Mouse (Mus musculus) midbrain, embryonic 10.5 days (tissue): ENCODE results near the gene Cyp4f18. TPM values are rescaled to one million over a fixed set of nuclear protein-coding genes. Genes with fewer than 3 reads are reported as not detected.

Experiments used
- DNase-seq: peaks from one replicate; pipeline ENCODE4 v3.0.0-alpha.2; 2017; ENCODE audit warnings: low spot score
- H3K27ac ChIP-seq: fragments of 300-500 bp; sonication (generic); replicated peaks from 2 replicates; pipeline ENCODE4 v1.5.1; 2016; ENCODE audit warnings: mild to moderate bottlenecking
- H3K27me3 ChIP-seq: fragments of 300-500 bp; sonication (generic); 2 replicates; pipeline ENCODE4 v1.6.1; 2016; ENCODE audit warnings: low read depth, mild to moderate bottlenecking; ENCODE audit not compliant: poor library complexity, severe bottlenecking
- H3K36me3 ChIP-seq: fragments of 300-500 bp; sonication (generic); 2 replicates; pipeline ENCODE4 v1.6.1; 2016; ENCODE audit warnings: mild to moderate bottlenecking, moderate library complexity
- H3K4me1 ChIP-seq: fragments of 300-500 bp; sonication (generic); 2 replicates; pipeline ENCODE4 v1.6.1; 2016
- H3K4me3 ChIP-seq: fragments of 300-500 bp; sonication (generic); 2 replicates; pipeline ENCODE4 v1.5.1; 2016; ENCODE audit warnings: mild to moderate bottlenecking, moderate library complexity
- H3K9me3 ChIP-seq: fragments of 300-500 bp; sonication (generic); replicated peaks from 2 replicates; pipeline ENCODE4 v1.6.1; 2016; ENCODE audit warnings: mild to moderate bottlenecking
- WGBS: fragments of 180-500 bp; shearing (Covaris S2); methylation state at CpG from one replicate; pipeline ENCODE4 v1.1.7; 2016; 5-methylcytosine and 5-hydroxymethylcytosine counted together
- polyA plus RNA-seq: library from polyadenylated mRNA; unstranded; fragments of >200 nt; fragmentation: Nextera tagmentation; extraction: Ambion mirVana; gene quantifications from 2 replicates; pipeline ENCODE4 v1.2.1, GENCODE M21; 2016

Cyp4f18 gene
- polyA plus RNA-seq, 1 experiment from 2014 or later = 0.32 TPM

- no peaks in the 10 kb centered on the region for H3K4me1 ChIP-seq
- 84% methylated on average over 3 of the region's 3 CpGs for WGBS
- no peak overlapping the region for H3K4me3 ChIP-seq
- H3K9me3 ChIP-seq = no peaks in the 10 kb centered on the region
- no peaks in the 10 kb centered on the region for H3K27me3 ChIP-seq
- H3K27ac ChIP-seq = no peak overlapping the region
- no peak for DNase-seq
- no peaks in the 10 kb centered on the region for H3K36me3 ChIP-seq
These were observed 3.5 kb downstream of the Cyp4f18 start for GRCm38 (mm10) chr8:72005912-72006311.

- Histone ChIP-seq H3K4me1 (no peaks in the 10 kb centered on the region), H3K36me3 (no peaks in the 10 kb centered on the region), H3K9me3 (no peaks in the 10 kb centered on the region), H3K4me3 (no peak overlapping the region), H3K27ac (no peak overlapping the region), H3K27me3 (no peaks in the 10 kb centered on the region)
- no peak for DNase-seq
These were observed 6.5 kb downstream of the Cyp4f18 start for GRCm38 (mm10) chr8:72002942-72003341.

GRCm38 (mm10) chr8:72000223-72000622 is 9.2 kb downstream of the Cyp4f18 start:
- H3K4me1 ChIP-seq = no peaks in the 10 kb centered on the region
- no peaks in the 10 kb centered on the region for H3K27me3 ChIP-seq
- no peaks in the 10 kb centered on the region for H3K36me3 ChIP-seq
- H3K27ac ChIP-seq = no peak overlapping the region
- WGBS = 65% methylated on average over 3 of the region's 3 CpGs
- no peaks in the 10 kb centered on the region for H3K9me3 ChIP-seq
- no peak for DNase-seq
- H3K4me3 ChIP-seq = no peak overlapping the region

GRCm38 (mm10) chr8:71999434-71999833 is 10.0 kb downstream of the Cyp4f18 start:
- WGBS = 93% methylated on average over 1 of the region's 1 CpGs
- Histone ChIP-seq H3K9me3 (no peaks in the 10 kb centered on the region), H3K36me3 (no peaks in the 10 kb centered on the region), H3K4me1 (no peaks in the 10 kb centered on the region), H3K4me3 (no peak overlapping the region), H3K27ac (no peak overlapping the region), H3K27me3 (no peaks in the 10 kb centered on the region)
- DNase-seq = no peak

DNA sequence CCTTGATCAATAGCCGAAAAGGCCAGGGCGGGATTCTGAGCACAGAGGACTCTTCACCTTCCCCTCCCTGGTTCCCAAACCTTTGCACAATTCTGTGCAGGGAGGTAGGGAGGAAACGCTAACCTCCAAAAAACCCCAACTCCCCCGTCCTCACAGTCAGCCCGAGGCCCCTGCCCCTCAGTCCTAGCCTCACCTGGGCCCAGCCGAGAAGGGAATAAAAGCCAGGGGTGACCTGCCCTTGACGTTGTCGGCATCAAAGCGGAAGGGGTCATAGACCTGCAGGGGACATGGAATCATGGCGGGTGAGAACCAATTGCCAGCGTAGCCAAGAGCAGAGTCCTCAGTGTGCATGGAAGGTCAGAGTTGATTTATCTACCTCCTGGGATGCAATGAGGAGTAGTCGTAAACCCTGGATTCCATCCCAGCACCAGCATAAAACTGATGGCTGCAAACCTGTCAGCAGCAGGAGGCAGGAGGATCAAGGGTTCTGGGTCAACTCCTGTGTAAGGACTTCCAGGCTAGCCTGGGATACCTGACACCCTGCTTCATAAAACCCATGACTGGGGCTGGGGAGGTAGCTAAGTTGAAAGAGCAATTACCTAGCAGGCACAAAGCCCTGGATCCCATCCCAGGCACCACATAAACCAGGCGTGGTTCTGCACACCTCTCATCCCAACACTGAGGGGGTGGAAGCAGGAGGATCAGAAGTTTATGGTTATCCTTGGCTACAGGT is 20.4 kb downstream of the Cyp4f18 start:
- H3K4me3 ChIP-seq = peak overlapping the region; percentile 57
- H3K36me3 ChIP-seq = no peaks in the 10 kb centered on the region
- H3K9me3 ChIP-seq = no peaks in the 10 kb centered on the region
- DNase-seq = no peak
- H3K4me1 ChIP-seq = peaks cover 8% of the 10 kb centered on the region
- H3K27ac ChIP-seq = peak overlapping the region; percentile 73
- WGBS = 59% methylated on average over 13 of the region's 13 CpGs
- 0 out of 2 replicates have a peak, but pooled peaks cover 4% of the 10 kb centered on the region for H3K27me3 ChIP-seq

GRCm38 (mm10) chr8:71988110-71988866 is 21.1 kb downstream of the Cyp4f18 start:
- peak; percentile 60 for DNase-seq
- no peaks in the 10 kb centered on the region for H3K9me3 ChIP-seq
- peaks cover 8% of the 10 kb centered on the region for H3K4me1 ChIP-seq
- H3K27ac ChIP-seq = peak overlapping the region; percentile 73
- H3K36me3 ChIP-seq = no peaks in the 10 kb centered on the region
- H3K4me3 ChIP-seq = peak overlapping the region; percentile 57
- WGBS = 17% methylated on average over 24 of the region's 24 CpGs
- 0 out of 2 replicates have a peak, but pooled peaks cover 4% of the 10 kb centered on the region for H3K27me3 ChIP-seq

GRCm38 (mm10) chr8:71984601-71985000 is 24.8 kb downstream of the Cyp4f18 start:
- WGBS = 68% methylated on average over 4 of the region's 4 CpGs
- Histone ChIP-seq H3K4me3 (no peak overlapping the region), H3K36me3 (no peaks in the 10 kb centered on the region), H3K4me1 (peaks cover 8% of the 10 kb centered on the region), H3K9me3 (no peaks in the 10 kb centered on the region), H3K27ac (no peak overlapping the region), H3K27me3 (0 out of 2 replicates have a peak, but pooled peaks cover 4% of the 10 kb centered on the region)
- no peak for DNase-seq

- 91% methylated on average over 4 of the region's 4 CpGs for WGBS
- no peaks in the 10 kb centered on the region for H3K36me3 ChIP-seq
- no peak for DNase-seq
- no peak overlapping the region for H3K4me3 ChIP-seq
- H3K4me1 ChIP-seq = no peaks in the 10 kb centered on the region
- no peaks in the 10 kb centered on the region for H3K27me3 ChIP-seq
- no peak overlapping the region for H3K27ac ChIP-seq
- H3K9me3 ChIP-seq = no peaks in the 10 kb centered on the region
These were observed 28.0 kb downstream of the Cyp4f18 start for GRCm38 (mm10) chr8:71981456-71981855.

GRCm38 (mm10) chr8:71981032-71981431 is 28.4 kb downstream of the Cyp4f18 start:
- 78% methylated on average over 2 of the region's 2 CpGs for WGBS
- H3K9me3 ChIP-seq = no peaks in the 10 kb centered on the region
- no peaks in the 10 kb centered on the region for H3K27me3 ChIP-seq
- H3K4me3 ChIP-seq = no peak overlapping the region
- H3K36me3 ChIP-seq = no peaks in the 10 kb centered on the region
- no peak overlapping the region for H3K27ac ChIP-seq
- no peak for DNase-seq
- H3K4me1 ChIP-seq = no peaks in the 10 kb centered on the region

- Histone ChIP-seq H3K4me3 (no peak overlapping the region), H3K27ac (no peak overlapping the region), H3K4me1 (no peaks in the 10 kb centered on the region), H3K36me3 (peaks cover 21% of the 10 kb centered on the region), H3K27me3 (no peaks in the 10 kb centered on the region), H3K9me3 (no peaks in the 10 kb centered on the region)
- 82% methylated on average over 3 of the region's 3 CpGs for WGBS
- DNase-seq = no peak
These were observed 35.2 kb downstream of the Cyp4f18 start for GRCm38 (mm10) chr8:71974211-71974610.

GRCm38 (mm10) chr8:71971945-71972344 is 37.5 kb downstream of the Cyp4f18 start:
- Histone ChIP-seq H3K9me3 (peaks cover 9% of the 10 kb centered on the region), H3K4me3 (no peak overlapping the region), H3K27ac (no peak overlapping the region), H3K27me3 (no peaks in the 10 kb centered on the region), H3K36me3 (peaks cover 44% of the 10 kb centered on the region), H3K4me1 (no peaks in the 10 kb centered on the region)
- no peak for DNase-seq
- WGBS = 69% methylated on average over 1 of the region's 1 CpGs

DNA sequence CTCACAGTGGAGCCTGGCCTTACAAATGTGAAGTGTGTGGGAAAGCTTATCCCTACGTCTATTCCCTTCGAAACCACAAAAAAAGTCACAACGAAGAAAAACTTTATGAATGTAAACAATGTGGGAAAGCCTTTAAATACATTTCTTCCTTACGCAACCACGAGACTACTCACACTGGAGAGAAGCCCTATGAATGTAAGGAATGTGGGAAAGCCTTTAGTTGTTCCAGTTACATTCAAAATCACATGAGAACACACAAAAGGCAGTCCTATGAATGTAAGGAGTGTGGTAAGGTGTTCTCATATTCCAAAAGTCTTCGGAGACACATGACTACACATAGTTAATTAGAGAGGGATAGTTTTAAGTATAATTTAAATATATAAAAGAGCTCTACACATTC is 40.8 kb downstream of the Cyp4f18 start:
- WGBS = 96% methylated on average over 6 of the region's 6 CpGs
- peaks cover 35% of the 10 kb centered on the region for H3K9me3 ChIP-seq
- no peaks in the 10 kb centered on the region for H3K27me3 ChIP-seq
- no peak overlapping the region for H3K27ac ChIP-seq
- H3K36me3 ChIP-seq = peaks cover 77% of the 10 kb centered on the region
- H3K4me1 ChIP-seq = no peaks in the 10 kb centered on the region
- no peak overlapping the region for H3K4me3 ChIP-seq
- DNase-seq = no peak

GRCm38 (mm10) chr8:71968100-71968499 is 41.3 kb downstream of the Cyp4f18 start:
- 92% methylated on average over 6 of the region's 6 CpGs for WGBS
- Histone ChIP-seq H3K4me1 (no peaks in the 10 kb centered on the region), H3K36me3 (peaks cover 82% of the 10 kb centered on the region), H3K4me3 (no peak overlapping the region), H3K9me3 (peaks cover 35% of the 10 kb centered on the region), H3K27ac (no peak overlapping the region), H3K27me3 (no peaks in the 10 kb centered on the region)
- DNase-seq = no peak
